In the genomic region with DNA sequence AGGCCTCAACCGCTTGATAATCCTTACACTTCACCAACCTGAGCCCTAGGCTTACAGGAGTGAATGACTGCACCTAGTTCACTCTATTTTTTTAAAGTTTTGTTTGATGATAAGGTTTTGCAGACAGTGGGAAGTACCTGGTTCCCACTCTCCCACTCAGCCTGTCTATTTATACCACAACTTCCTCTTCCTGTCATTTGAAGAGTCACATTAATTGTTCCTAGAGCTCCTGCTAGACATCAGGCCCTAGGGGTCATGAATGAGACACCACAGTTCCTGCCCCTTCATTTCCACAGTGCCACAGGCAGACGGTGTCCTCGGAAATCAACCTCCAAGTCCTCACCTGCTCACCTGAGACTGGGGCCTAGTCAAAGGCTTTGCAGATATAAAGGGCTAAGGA, we compare ENCODE assay signal across 30 mouse cellular contexts. TPM values are rescaled to one million over a fixed set of nuclear protein-coding genes. Genes with fewer than 3 reads are reported as not detected.
"Had no signal": no experiment of that assay in that cellular context is flagged by ENCODE, and none has a peak within 500 bp of the region (broad histone marks: within the 10 kb centered on the region; RNA-seq: fewer than 3 reads in every experiment).

No protein-coding gene starts in this region.

- H3K4me3 ChIP-seq: heart, embryonic 10.5 days; heart, embryonic 12.5 days; hindbrain, embryonic 10.5 days; hindbrain, embryonic 12.5 days; kidney, embryonic 15.5 days; limb, embryonic 13.5 days; limb, embryonic 15.5 days; liver, embryonic 12.5 days had no signal

- ATAC-seq: hindbrain, embryonic 16.5 days; intestine, embryonic 16.5 days; liver, embryonic 12.5 days had no signal

- H3K9me3 ChIP-seq: heart, embryonic 10.5 days; hindbrain, embryonic 10.5 days; hindbrain, embryonic 12.5 days; kidney, embryonic 15.5 days; limb, embryonic 13.5 days; limb, embryonic 15.5 days; liver, embryonic 12.5 days had no signal

- DNase-seq: gastrocnemius, postnatal 14 days; gastrocnemius, postnatal 36 days; heart, adult 18-20 months; heart, postnatal 10 days; heart, postnatal 4 days; kidney, adult 11 months; kidney, adult 2 months; kidney, adult 9 months; kidney, postnatal 14 days; kidney, postnatal 36 days; layer of hippocampus, postnatal 36 days; left cerebral cortex, postnatal 4 days had no signal

- H3K9ac ChIP-seq: heart, embryonic 12.5 days; hindbrain, embryonic 12.5 days; hindbrain, embryonic 14.5 days; kidney, embryonic 15.5 days; limb, embryonic 13.5 days; limb, embryonic 15.5 days; liver, embryonic 12.5 days; liver, embryonic 14.5 days had no signal

- H3K27ac ChIP-seq: heart, embryonic 10.5 days; hindbrain, embryonic 10.5 days; hindbrain, embryonic 12.5 days; hindbrain, embryonic 14.5 days; kidney, embryonic 15.5 days; kidney, postnatal 0 days; limb, embryonic 13.5 days; limb, embryonic 15.5 days; liver, embryonic 12.5 days; liver, embryonic 14.5 days had no signal

- H3K4me2 ChIP-seq: heart, embryonic 12.5 days; hindbrain, embryonic 12.5 days; hindbrain, embryonic 14.5 days; kidney, embryonic 15.5 days; limb, embryonic 13.5 days; limb, embryonic 15.5 days; liver, embryonic 12.5 days had no signal

- H3K4me1 ChIP-seq: heart, embryonic 12.5 days; hindbrain, embryonic 10.5 days; hindbrain, embryonic 12.5 days; limb, embryonic 15.5 days; liver, embryonic 12.5 days had no signal

- H3K36me3 ChIP-seq: heart, embryonic 10.5 days; heart, embryonic 12.5 days; hindbrain, embryonic 10.5 days; hindbrain, embryonic 12.5 days; kidney, embryonic 15.5 days; limb, embryonic 13.5 days; limb, embryonic 15.5 days; liver, embryonic 12.5 days had no signal

- H3K27me3 ChIP-seq: hindbrain, embryonic 12.5 days; kidney, embryonic 15.5 days; limb, embryonic 13.5 days; limb, embryonic 15.5 days; liver, embryonic 12.5 days had no signal

RNA-seq across cellular contexts. Expression of gene Col9a3, which starts 41.1 kb away (rescaled TPM):
- total RNA-seq: liver, adult 2 months had no signal

RNA-seq across cellular contexts. Expression of gene Ntsr1, which starts 56.7 kb away (rescaled TPM):
- total RNA-seq: gastrocnemius, adult 18-20 months; gastrocnemius, postnatal 14 days; gastrocnemius, postnatal 36 days; heart, adult 18-20 months; heart, adult 8-10 months; heart, postnatal 25 days; liver, adult 2 months had no signal
- polyA plus RNA-seq: kidney, adult 2 months; limb, embryonic 11.5 days; liver, adult 2 months had no signal
